In genomic region chr1:161251417-161252265, GRCm38 (mm10) we compare ENCODE assay signal across 8 mouse cellular contexts. TPM values are rescaled to one million over a fixed set of nuclear protein-coding genes. Genes with fewer than 3 reads are reported as not detected.
DNase-seq lines count a peak whose midpoint lies in the region; ATAC-seq and TF ChIP-seq lines count a peak whose summit lies in the region.

No protein-coding gene starts in this region.

- TF ChIP-seq CTCF in cerebellum, adult 2 months (IDR thresholded peaks at IDR 0.05; ENCODE audit: borderline replicate concordance, insufficient read depth, low read depth, low read length): no peak

- peak overlapping the region; percentile 96 for H3K4me3 ChIP-seq in cerebellum, adult 2 months (replicated peaks; ENCODE audit: insufficient read depth, low read depth, low read length)
- H3K4me3 ChIP-seq in forebrain, embryonic 13.5 days: peak overlapping the region; percentile 65
- H3K4me3 ChIP-seq in liver, embryonic 13.5 days (replicated peaks): peak overlapping the region; percentile 97
- H3K4me3 ChIP-seq in neural tube, embryonic 15.5 days (replicated peaks): peak overlapping the region; percentile 81

- H3K27me3 ChIP-seq in cerebellum, adult 2 months (ENCODE audit: control insufficient read depth, insufficient read depth, low read length): no peaks in the 10 kb centered on the region
- H3K27me3 ChIP-seq in forebrain, embryonic 13.5 days: peaks cover 14% of the 10 kb centered on the region; the same call in 1 of the 2 replicates
- no peaks in the 10 kb centered on the region for H3K27me3 ChIP-seq in liver, embryonic 13.5 days
- no peaks in the 10 kb centered on the region for H3K27me3 ChIP-seq in neural tube, embryonic 15.5 days (replicated peaks)

- no peak for TF ChIP-seq POLR2A in cerebellum, adult 2 months (IDR thresholded peaks at IDR 0.05; ENCODE audit: borderline replicate concordance, insufficient read depth, low read length)

- no peaks in the 10 kb centered on the region; the same call in 1 of the 2 replicates for H3K4me1 ChIP-seq in cerebellum, adult 2 months (ENCODE audit: control insufficient read depth, insufficient read depth, low read length)
- peaks cover 32% of the 10 kb centered on the region for H3K4me1 ChIP-seq in forebrain, embryonic 13.5 days
- peaks cover 93% of the 10 kb centered on the region for H3K4me1 ChIP-seq in liver, embryonic 13.5 days (replicated peaks)
- H3K4me1 ChIP-seq in neural tube, embryonic 15.5 days: peaks cover 32% of the 10 kb centered on the region

- peaks cover 3% of the 10 kb centered on the region for H3K36me3 ChIP-seq in forebrain, embryonic 13.5 days (ENCODE audit: poor library complexity, severe bottlenecking)
- peaks cover 6% of the 10 kb centered on the region for H3K36me3 ChIP-seq in liver, embryonic 13.5 days
- no peaks in the 10 kb centered on the region for H3K36me3 ChIP-seq in neural tube, embryonic 15.5 days

- DNase-seq in cerebellum, adult 2 months: no peak
- no peak for DNase-seq in cerebellum, postnatal 10 days
- no peak for DNase-seq in liver, embryonic 13.5 days
- no peak for DNase-seq in layer of hippocampus, adult 8-10 months (ENCODE audit: low spot score in 2 of 2)
- DNase-seq in cerebellum, adult 11 months: no peak

- peak; percentile 82 for ATAC-seq in CD4-positive, CD25-positive, alpha-beta regulatory T cell, adult 4 months
- no peak for ATAC-seq in forebrain, embryonic 13.5 days
- peak; percentile 1 for ATAC-seq in liver, embryonic 13.5 days (ENCODE audit: low read depth)
- ATAC-seq in neural tube, embryonic 15.5 days (ENCODE audit: low FRiP score): no peak; the same call in 1 of the 2 replicates

- H3K9ac ChIP-seq in forebrain, embryonic 13.5 days: no peak overlapping the region
- peak overlapping the region; percentile 52 for H3K9ac ChIP-seq in liver, embryonic 13.5 days
- peak overlapping the region; percentile 82 for H3K9ac ChIP-seq in neural tube, embryonic 15.5 days (replicated peaks)

- WGBS in cerebellum, adult 2 months: 73% methylated on average over 9 of the region's 9 CpGs
- WGBS in forebrain, embryonic 13.5 days: 73% methylated on average over 9 of the region's 9 CpGs
- WGBS in liver, embryonic 13.5 days (ENCODE audit: insufficient replicate concordance): 29% methylated on average over 9 of the region's 9 CpGs
- 64% methylated on average over 9 of the region's 9 CpGs for WGBS in neural tube, embryonic 15.5 days

- no peak overlapping the region for H3K27ac ChIP-seq in cerebellum, adult 2 months (ENCODE audit: insufficient read depth, low read length)
- H3K27ac ChIP-seq in forebrain, embryonic 13.5 days: no peak overlapping the region
- H3K27ac ChIP-seq in liver, embryonic 13.5 days: peak overlapping the region; percentile 85
- H3K27ac ChIP-seq in neural tube, embryonic 15.5 days (replicated peaks): no peak overlapping the region

- peak overlapping the region; percentile 93 for H3K4me2 ChIP-seq in forebrain, embryonic 13.5 days
- H3K4me2 ChIP-seq in liver, embryonic 13.5 days: peak overlapping the region; percentile 96
- peak overlapping the region; percentile 85 for H3K4me2 ChIP-seq in neural tube, embryonic 15.5 days

- H3K9me3 ChIP-seq in forebrain, embryonic 13.5 days (replicated peaks): no peaks in the 10 kb centered on the region
- H3K9me3 ChIP-seq in liver, embryonic 13.5 days (replicated peaks): no peaks in the 10 kb centered on the region
- H3K9me3 ChIP-seq in neural tube, embryonic 15.5 days (replicated peaks): no peaks in the 10 kb centered on the region

RNA-seq across cellular contexts. Expression of gene Prdx6, which starts 0.6 kb away (rescaled TPM):
- 301 and 339 TPM in 2 replicates for polyA plus RNA-seq in cerebellum, adult 2 months (2012; rRNA removed)
- 100 to 1,000 TPM; 272 to 325 TPM for polyA plus RNA-seq in CD4-positive, CD25-positive, alpha-beta regulatory T cell, adult 4 months (2017; shearing (Covaris generic))
- 345 and 360 TPM in 2 replicates for polyA plus RNA-seq in forebrain, embryonic 13.5 days (2015; fragmentation: Nextera tagmentation; extraction: Ambion mirVana)
- polyA plus RNA-seq in liver, embryonic 13.5 days (2015; fragmentation: Nextera tagmentation; extraction: Ambion mirVana): 457 and 472 TPM in 2 replicates
- 168 and 232 TPM in 2 replicates for polyA plus RNA-seq in neural tube, embryonic 15.5 days (2015; fragmentation: Nextera tagmentation; extraction: Ambion mirVana)
- total RNA-seq in layer of hippocampus, adult 8-10 months (2022): 100 to 1,000 TPM; 360 to 633 (median 457) TPM

Comparison
In these comparisons a context has a peak if more than half of its experiments do, and no peak if none do; other contexts are left out.
1. ATAC-seq: peak in CD4-positive, CD25-positive, alpha-beta regulatory T cell, adult 4 months (single experiment) and liver, embryonic 13.5 days (single experiment); none in forebrain, embryonic 13.5 days (single experiment) and neural tube, embryonic 15.5 days (single experiment).
2. Peak in every context shown above with its lines, with median percentiles within 50 percentile points of each other: H3K4me3 ChIP-seq and H3K4me2 ChIP-seq.